Mouse (Mus musculus) spleen, postnatal 36 days (tissue): ENCODE data around the gene Anxa3.
A peak's percentile ranks its signal among the peaks of the same experiment; 100 is the strongest.

Source experiments
- DNase-seq, 2 experiments: peaks; one replicate each; pipeline ENCODE4 v3.0.0; 2022; ENCODE audit warnings: low spot score in 2 of 2, mixed read lengths in 1 of 2

Gene Anxa3

DNA sequence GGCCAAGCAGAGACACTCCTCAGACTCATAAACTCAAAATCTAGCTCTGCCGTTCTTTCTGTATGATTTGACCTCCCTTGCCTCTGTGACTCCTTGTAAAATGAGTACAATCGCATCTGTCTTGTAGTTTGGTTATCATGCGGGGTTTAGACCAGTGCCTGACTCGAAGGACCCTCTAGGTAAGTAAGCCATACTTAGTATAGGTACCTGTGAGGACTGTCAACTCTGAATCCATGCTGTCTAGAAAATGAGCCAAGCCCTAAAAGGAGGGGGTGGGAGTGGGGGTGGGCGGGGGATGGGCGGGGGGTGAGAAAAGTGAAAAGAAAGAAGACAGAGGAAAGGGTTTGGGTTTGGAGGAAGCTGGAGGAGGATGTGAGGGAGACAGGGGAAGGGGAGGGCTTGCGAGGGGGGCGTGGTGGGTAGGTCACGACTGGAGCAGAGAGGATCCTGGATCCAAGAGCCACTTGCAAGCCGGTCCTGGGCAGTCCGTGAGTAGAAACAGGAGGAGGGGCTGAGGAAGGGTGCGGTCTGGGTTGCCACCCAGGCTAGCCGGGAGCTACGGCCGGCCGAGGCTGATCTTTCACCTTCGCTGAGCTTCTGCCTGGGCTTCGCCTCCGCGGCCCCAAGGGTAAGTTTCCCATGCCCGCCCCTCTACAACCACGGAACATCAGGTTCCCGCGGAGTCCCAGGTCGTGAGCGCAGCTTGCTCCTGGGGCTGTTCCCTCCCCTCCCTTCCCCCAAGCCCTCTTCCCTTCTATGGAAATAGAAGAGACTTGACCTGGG lies at the start of gene Anxa3:
Gene Anxa3, plus strand, starts transcription at position 404 of the 783 bp plus-strand sequence.
- DNase-seq, result no peak

DNA sequence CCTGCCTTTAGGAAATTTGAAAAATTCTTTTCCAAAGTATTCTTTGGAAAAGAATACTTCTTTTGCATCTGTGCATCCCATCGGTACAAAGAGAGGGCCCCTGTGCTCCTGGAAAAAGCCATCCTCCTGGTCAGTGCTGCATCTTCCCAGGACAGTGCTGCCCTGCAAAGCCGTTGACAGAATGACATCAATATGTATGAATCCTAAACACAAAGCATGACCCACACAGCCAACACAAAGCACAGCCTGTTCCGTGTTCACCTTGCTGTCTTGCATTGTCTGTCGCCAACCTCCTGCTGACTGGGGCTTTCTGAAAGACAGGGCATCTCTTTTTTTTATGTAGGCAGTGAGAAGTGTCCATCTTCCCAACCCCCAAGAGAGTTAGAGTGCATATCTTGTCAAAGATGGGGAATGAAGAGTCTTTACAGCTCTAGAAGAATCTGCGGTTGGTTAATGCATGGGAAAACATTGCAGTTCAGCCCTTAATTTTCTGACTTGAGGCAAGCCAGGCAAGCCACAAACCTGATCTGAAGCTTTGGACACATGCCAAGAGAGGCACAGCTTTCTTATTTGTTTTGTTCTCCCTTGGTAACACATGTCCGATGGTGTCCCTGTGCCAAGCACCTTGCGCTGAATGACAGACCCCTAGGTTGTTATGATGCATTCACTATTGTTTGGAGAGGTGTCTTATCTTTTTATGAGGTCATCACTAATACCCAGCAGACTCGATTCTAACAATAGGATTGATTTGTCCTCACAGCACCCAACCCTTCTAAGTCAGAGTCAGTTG lies 45.7 kb upstream of the Anxa3 start:
- DNase-seq, result no peak

DNA sequence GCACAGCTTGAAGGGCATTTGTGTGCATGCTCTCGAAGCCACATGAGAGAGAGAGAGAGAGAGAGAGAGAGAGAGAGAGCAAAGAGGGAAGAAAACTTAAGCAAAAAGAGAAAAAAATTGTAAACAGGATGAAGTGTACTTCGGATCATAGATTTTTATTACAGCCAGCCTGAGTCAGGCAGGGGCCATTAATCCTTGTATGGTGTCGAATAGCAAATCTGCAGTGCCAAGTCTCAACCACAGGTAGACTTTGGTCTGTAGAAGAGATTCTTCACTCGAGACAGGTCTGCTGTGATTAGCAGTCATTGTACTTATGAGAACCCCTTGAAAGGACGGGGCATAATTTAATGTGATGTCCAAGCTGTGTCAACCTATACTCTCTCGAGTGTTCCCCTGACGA lies 35.5 kb upstream of the Anxa3 start:
- no peak for DNase-seq

DNA sequence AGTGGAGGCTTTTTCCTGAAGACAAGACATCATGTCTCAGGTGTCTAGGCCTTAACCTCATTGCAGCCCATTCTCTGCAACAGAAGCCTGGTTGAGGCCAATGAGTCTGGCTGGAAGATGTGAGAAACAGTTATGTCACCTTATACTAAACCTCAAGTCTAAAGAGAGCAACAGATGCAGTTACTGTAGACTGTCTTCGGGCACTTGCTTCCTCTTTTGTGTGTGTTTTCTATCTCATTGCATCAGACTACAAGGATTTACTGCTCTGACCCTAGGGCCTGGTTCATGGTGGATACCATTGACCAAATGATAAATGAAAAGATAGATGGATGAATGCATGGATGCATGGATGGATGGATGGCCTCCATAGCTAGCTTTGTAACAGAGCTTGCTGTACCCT lies 31.1 kb upstream of the Anxa3 start:
- DNase-seq, result no peak

DNA sequence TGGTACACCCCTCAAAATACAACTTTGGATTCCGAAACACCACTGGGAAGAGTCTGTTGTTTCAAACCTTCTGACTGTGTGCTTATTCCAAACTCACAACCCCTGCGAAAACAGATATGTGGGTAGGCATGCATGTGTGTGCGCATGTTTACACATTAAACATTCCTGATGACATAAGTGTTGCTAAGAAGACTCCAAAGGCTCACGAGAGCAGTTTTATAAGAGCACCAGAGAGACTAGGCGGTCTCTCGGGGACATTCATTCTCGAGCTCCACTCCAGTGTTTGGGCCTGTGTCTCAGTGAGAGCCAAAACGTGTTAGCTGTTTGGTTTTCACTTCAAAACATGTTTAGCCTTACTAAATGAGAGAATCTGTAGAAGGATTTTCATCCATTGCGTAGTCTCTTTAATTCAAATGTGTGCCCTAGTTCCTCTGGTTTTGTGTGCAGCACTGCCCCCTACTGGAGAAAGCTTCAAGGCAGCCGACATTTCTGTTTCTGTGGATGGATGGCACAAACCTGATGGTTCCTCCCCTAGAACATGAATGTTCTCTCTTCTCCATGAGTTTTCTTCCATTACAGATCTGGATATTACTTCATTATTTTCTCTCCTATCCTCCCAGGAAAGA lies 24.2 kb upstream of the Anxa3 start:
- no peak for DNase-seq

DNA sequence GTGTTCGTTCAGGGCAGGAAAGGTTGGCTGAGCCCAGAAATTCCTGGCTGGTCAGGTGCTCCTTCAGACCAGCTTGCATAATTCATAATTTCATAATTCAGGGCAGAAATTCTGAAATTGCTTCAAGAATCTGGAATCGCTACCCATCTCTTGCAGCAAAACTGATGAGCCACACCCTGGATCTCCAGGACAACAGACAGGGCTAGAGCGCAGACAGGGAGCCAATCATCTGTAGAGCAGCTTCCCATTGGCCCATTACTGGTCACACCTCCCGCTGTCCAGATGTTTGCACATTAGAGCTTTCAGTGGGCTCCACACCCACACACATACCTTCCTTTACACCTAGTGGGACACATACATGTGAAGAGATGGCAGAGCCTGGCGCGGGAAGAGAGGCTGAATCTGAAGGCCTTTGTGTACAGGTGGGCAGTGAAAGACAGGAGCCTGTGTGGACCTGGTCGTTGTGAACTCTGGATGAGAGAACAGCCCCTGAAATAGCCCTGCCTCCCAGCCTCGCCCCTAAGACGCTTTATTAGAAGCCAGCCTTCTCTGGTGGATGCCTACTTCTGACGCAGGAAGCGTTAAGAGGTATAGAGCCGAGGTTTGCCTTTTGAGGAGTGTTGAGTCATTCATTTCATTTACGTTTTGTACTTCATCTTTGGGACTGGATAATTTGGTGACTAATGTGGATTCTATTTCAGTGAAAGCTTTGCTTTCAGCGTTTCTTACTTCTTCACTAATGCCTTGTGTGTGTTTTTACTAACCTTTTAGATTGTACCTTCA lies 9.4 kb upstream of the Anxa3 start:
- DNase-seq, result no peak

DNA sequence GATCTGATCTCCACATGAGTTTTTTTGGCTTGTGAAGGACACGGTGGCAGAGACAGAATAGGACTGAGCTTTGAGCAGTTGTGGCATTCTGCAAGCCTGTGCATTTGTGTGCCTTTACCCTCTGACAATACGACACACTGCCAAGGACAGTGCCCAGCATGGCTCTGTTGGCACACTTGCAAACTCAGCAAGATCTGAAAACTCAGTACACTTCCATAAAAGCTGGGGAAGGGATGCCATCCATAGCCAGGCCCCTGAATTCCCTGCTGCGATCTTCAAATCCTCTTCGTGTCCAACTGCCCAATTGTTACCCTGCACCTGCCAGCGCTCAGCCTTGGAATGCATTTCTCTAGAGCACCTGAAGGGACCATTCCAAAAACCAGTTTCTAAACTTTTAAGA lies 8.0 kb upstream of the Anxa3 start:
- DNase-seq, result no peak

DNA sequence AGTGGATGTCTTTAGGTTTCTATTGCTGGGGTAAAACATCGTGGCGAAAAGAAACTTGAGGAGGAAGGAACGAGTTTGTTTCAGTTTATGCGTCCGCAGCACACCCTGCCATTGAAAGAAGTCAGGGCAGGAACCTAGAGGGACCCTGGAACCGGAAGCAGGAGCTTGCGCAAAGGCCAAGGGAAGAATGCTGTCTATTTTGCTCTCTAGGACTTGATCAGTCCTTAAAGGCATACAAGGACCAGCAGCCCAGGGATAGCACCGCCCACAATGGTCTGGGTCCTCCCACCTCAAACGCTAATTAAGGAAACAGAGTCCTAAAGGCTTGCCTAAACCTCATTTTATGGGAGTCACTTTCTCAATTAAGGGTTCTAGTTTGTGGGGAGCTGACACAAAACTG lies 717 bp upstream of the Anxa3 start:
- peak; percentile 13 to 18 for DNase-seq

DNA sequence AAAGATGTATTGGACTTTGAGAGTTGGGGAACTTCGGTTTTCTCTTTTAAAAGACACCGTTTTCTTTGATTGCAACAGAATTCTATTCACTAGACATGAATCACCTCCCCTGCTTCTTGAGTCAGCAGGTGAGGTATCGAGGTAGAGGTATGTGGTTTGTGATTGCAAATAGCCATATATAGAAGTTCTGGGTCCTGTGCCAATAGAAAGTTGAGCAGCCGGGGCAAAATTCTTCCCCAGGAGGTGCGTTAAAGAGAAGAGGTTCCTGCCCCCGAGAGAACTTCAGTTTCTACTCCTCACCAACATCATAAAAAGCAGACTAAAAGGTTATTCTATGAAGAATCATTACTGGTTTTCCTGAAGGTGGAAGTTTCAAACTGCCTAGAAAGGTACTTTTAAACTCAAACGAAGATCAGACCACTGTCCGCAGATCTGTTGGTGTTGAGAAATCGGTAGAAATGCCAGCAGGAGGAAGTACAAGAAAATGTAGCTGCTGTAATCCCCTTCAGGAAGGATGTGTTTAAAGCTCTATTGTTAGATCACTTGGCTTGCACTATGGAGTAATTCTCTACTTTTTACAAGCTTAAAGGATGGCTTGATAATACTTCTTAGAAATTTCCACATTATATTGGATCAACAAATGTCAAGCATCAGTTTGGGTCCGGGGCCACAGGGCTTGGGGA lies 955 bp downstream of the Anxa3 start:
- no peak for DNase-seq

DNA sequence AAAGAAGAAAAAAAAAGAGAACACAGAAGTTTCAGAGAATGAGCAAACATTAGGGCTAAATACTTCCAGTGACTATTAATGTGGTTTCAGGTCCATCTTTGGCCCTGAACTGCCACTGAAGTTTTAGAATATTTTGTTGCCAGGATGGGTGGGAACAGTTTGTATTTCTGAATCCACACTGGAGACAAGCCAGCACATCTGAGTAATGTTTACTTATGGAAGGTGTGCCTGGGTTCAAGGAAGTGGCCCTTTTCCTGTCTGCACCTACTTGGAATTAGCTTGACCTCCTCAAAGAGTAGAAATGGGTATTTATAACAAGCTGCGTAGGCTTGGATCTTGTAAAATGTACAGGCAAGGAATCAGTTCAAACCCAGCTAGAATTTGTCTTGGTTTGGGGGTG lies 2.6 kb downstream of the Anxa3 start:
- no peak for DNase-seq

DNA sequence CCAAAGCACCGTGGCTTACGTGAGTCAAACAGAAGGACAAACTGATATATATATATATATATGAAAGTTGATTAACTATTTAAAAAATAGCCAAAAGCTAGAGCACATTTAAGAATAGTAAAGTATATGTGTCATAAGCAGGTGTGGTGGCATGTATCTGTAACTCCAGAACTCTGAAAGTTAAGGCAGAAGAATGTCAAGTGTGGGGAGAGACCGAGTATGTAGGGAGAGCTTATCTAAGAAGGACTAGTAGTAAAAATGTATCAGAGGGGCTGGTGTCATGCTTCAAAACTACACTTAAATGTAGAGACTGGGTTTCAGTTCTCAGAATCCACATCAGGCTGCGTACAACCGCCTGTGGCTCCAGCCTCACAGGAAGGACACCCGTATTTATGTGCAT lies 4.3 kb downstream of the Anxa3 start:
- no peak for DNase-seq

DNA sequence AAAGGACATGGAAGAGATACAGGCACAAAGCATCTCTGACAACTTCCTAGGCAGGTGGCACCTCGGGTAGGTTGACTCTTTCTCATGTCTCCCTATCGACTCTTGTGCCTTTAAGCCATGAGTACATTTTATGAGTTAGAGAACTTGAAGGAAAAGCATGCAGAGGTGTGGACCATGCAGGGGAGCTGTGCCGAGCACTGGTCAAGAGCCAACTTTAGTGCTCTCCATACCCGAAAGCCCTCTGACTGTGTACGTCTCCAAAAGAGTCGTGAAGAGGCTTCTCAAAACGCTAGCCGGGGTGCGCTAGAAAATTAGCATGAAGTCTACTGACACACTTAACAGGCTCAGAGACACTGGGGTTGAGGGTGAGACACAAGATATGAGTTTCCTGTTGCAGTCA lies 6.0 kb downstream of the Anxa3 start:
- no peak for DNase-seq

DNA sequence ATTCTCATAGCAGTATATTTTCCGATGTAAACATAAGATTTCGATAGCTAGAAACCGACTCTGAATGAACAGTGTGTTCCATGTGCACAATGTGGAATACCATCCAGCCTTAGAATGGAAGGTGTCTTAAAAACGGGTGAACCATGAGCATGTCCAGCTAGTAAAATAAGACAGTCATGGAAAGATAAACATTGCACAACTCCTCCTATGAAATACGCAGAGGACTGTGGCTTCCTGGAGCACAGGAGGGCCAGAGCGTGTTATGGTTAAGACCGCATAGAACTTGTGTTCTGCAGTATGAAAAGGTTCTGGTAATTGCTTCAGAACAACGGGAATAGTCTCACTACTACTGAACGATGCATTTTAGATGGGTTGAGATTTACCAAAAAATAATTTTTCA lies 6.8 kb downstream of the Anxa3 start:
- no peak for DNase-seq

DNA sequence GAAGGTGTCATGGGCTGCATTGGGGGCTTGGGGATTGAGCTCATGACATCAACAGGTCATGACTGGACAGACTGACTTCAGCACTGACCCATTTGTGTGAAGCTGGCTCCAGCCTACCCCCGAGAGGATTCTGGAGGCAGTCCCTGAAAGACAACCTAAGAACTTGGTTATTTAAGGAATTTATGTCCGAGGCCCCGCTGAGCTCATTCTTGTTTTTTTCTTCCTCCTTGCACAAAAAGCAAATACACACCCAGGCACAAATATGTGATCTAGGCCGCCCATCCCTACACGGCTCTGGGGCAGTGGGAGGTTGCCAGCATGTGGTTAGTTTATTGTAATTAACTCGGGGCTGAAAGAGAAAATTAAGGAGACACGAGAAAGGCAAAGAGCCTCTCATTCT lies 9.0 kb downstream of the Anxa3 start:
- no peak for DNase-seq

DNA sequence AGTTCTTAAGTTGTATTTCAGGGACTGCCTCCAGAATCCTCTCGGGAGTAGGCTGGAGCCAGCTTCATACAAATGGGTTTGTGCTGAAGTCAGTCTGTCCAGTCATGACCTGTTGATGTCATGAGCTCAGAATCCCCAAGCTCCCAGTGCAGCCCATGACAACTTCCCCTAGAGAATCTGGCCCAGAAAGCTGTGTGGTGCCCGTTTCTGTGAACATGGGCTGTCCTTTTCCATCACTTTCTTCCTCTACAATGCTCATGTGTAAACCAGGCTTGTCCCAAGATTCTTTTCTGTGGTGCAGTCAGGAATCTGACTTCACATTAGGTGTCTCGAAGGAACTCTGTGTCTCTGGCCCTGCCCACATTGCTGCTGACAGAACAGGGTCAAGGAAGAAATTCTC lies 10.0 kb downstream of the Anxa3 start:
- DNase-seq, result no peak

DNA sequence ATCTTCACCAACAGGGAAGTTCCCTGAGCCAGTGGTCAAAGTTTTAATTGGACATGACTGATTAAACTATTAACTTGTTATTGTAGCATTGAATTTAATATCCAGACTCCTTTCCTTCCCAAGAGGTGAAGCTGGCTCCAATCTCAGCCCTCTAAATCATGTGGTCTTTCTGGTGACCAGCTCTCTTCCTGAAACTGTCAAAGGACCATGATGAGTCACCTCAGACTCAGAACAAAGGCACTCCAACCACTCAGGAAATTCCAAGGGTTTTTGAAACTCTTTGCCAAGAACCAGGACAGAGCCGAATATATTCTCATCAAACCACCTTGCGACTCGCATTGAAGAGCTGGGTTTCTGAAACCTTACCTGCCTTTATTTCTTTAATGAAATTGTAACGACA lies 11.2 kb downstream of the Anxa3 start:
- no peak for DNase-seq

DNA sequence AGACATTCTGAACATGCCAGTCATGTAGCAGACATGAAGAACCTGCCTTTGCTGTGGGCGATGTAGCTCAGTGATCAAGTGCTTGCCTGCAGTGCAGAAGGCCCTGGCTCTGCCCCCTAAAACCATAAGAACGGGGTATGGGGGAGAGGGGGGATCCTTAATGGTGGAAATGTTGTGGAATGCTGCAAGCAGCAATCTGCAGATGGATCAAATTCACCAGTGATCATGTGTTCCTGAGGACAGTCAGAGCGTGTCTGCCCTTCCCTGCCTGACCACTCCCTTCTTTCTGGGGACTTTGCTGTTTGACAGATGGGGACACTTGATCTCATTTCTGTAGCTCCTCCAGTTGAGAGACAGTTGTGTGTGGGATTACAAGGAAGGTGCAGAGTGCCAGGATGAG lies 11.7 kb downstream of the Anxa3 start:
- no peak for DNase-seq

DNA sequence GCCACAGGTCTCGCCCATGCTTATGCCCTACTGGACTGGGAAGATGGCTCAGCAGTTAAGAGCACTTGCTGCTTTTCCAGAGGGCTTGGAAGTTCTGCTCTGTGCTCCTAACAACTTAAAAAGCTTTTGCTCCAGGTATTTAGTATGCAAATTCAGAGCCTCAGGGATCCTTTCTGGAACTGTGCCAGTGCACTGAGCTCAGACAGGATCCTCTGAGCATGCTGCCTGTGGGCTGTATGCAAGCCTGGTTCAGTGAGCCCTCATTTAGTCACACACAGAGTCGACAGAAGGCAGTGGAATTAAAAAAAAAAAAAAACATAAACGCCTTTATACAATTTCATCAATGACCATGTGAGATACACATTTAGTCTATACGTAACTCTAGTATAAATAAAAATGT lies 17.5 kb downstream of the Anxa3 start:
- no peak for DNase-seq

DNA sequence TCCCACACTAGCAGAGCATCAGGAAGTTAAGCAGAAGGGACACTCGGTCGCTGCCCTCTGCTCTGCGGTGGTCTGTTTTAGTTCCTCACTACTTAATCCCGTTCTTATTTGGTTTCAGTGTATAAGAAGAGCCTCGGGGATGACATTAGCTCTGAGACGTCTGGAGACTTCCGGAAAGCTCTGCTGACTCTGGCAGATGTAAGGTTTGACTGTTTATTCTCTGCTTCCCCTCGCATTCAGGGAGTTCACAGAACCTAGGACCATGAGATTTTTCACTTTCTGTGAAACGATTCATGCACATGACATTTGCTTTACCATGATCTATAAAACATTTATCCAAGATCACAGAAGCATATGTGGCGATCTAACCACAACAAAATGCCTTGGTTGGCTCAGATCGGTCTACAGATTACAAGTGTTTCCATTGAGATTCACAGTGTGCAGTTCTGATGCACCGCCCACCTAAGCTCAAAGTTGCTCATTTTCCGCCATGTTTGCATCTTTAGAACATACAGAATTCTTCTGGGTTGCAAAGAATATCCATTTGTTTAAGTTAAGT lies 31.7 kb downstream of the Anxa3 start:
- DNase-seq, result no peak

DNA sequence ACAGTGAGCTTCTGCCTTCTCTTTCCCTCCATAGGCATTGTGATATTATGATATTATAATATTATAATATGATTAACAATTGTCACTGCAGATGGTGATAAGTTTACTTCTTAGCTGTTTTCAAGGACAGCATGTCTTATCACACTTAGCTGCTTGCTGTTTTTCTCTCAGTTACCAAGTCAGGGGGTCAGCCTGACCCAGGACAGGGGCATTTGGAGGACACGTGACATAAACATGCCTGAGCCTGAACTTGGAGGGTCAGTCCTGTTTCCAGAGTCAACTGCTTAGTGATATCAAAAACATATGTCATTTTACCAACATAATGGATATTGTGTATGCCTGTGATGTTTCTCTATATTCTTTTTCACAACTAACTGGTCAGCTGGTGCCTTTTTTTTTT lies 34.0 kb downstream of the Anxa3 start:
- no peak for DNase-seq

DNA sequence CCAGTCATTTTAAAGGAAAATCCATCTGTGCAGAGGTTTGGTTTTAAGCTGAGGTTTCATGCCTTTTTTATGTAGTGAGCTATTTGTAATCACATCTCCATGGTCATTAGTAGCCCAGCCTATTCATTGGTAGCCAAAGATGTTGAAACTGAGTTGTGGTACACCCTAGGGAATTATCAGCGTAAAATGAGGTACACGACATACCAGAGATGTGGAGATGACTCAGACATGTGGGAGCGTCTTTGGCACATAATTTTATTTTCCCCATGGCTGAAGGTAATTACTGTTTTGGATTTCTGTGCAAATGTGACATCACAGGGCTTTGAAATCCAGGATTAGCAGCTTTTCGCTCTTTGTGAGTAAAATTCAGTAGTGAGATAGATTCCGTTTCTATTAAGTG lies 41.2 kb downstream of the Anxa3 start:
- DNase-seq, result no peak
